Mouse (Mus musculus): ENCODE results near the gene Sstr5. TPM values are rescaled to one million over a fixed set of nuclear protein-coding genes. Genes with fewer than 3 reads are reported as not detected.

The Sstr5 gene
- polyA plus RNA-seq, 1 experiment from 2014 or later = 1.5 TPM

DNA sequence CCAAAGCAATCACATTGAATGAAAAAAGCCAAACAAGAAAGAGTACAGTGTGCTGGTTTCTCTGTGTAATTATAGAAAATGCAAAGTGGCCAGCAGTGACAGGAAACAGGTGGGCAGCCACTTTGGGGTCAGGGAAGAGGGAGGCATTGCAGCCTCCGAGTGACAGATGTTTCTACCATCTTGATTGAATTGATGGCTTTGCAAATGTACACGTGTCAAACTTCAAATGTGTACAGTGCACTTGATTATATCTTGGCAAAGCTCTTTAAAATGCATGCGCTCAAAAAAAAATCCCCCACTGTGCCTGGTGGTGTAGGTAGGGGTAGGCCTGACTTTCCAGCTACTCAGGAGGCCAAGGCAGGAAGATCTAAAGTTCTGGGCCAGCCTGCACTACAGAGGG, 54.2 kb downstream of the Sstr5 start:
- Histone ChIP-seq H3K27me3 (ENCODE audit: insufficient read depth, poor library complexity, severe bottlenecking) (peaks cover 5% of the 10 kb centered on the region; the same call in 1 of the 2 replicates), H3K4me3 (no peak overlapping the region), H3K36me3 (no peaks in the 10 kb centered on the region), H3K27ac (no peak overlapping the region), H3K9me3 (no peaks in the 10 kb centered on the region), H3K4me1 (peaks cover 30% of the 10 kb centered on the region)
- WGBS = 69% methylated on average over 3 of the region's 3 CpGs
- DNase-seq (ENCODE audit: low spot score) = no peak

DNA sequence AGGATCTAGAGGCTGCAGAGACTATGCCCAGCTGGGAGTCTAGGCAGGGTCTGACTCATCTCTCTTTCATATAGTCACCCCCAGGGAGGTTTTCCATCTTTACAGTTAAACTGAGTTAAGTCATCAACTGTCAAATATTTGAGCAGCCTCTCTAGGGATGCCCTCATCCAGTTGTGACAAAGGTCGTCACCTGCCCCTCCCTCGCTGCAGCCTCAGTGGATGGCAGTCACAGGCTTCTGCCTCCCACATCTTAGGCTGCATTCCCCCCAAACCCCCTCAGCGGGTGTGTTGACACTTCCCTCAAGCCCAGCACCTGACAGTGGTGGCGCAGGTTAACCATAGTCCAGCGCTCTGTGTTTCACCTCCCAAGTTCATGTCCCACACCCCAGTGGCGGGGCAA, 55.7 kb downstream of the Sstr5 start:
- Histone ChIP-seq H3K36me3 (no peaks in the 10 kb centered on the region), H3K4me3 (no peak overlapping the region), H3K9me3 (no peaks in the 10 kb centered on the region), H3K27me3 (ENCODE audit: insufficient read depth, poor library complexity, severe bottlenecking) (peaks cover 11% of the 10 kb centered on the region), H3K27ac (no peak overlapping the region), H3K4me1 (peaks cover 29% of the 10 kb centered on the region)
- 80% methylated on average over 6 of the region's 6 CpGs for WGBS
- no peak for DNase-seq (ENCODE audit: low spot score)

Other genes with a start within 250 kb of the Sstr5 start
- gene Baiap3, start 240.9 kb downstream of the Sstr5 start, polyA plus RNA-seq (2016; fragmentation: Nextera tagmentation; extraction: Ambion mirVana) = 0.54 and 1.3 TPM in 2 replicates
- 528 and 716 TPM in 2 replicates for gene Ube2i, start 222.7 kb downstream of the Sstr5 start, polyA plus RNA-seq (2016; fragmentation: Nextera tagmentation; extraction: Ambion mirVana)
- not detected in 2 replicates for gene Prss34, start 198.9 kb downstream of the Sstr5 start, polyA plus RNA-seq (2016; fragmentation: Nextera tagmentation; extraction: Ambion mirVana)
- gene Prss28, start 188.6 kb downstream of the Sstr5 start, polyA plus RNA-seq (2016; fragmentation: Nextera tagmentation; extraction: Ambion mirVana) = not detected in 2 replicates
- gene Prss29, start 178.6 kb downstream of the Sstr5 start, polyA plus RNA-seq (2016; fragmentation: Nextera tagmentation; extraction: Ambion mirVana) = not detected in 2 replicates
- gene Tpsab1, start 151.7 kb downstream of the Sstr5 start, polyA plus RNA-seq (2016; fragmentation: Nextera tagmentation; extraction: Ambion mirVana) = not detected in 2 replicates
- gene Tpsb2, start 131.0 kb downstream of the Sstr5 start, polyA plus RNA-seq (2016; fragmentation: Nextera tagmentation; extraction: Ambion mirVana) = not detected in 2 replicates
- gene Tpsg1, start 128.0 kb downstream of the Sstr5 start, polyA plus RNA-seq (2016; fragmentation: Nextera tagmentation; extraction: Ambion mirVana) = 0.54 TPM in 1 of 2 replicates, not detected in the other
- gene Cacna1h, start 63.5 kb downstream of the Sstr5 start, polyA plus RNA-seq (2016; fragmentation: Nextera tagmentation; extraction: Ambion mirVana) = 11.1 and 11.8 TPM in 2 replicates
- gene Tekt4, start 42.7 kb downstream of the Sstr5 start, polyA plus RNA-seq (2016; fragmentation: Nextera tagmentation; extraction: Ambion mirVana) = 0.55 and 0.84 TPM in 2 replicates
- 2.0 and 3.6 TPM in 2 replicates for gene Sox8, start 73.4 kb upstream of the Sstr5 start, polyA plus RNA-seq (2016; fragmentation: Nextera tagmentation; extraction: Ambion mirVana)
- gene Lmf1, start 81.8 kb upstream of the Sstr5 start, polyA plus RNA-seq (2016; fragmentation: Nextera tagmentation; extraction: Ambion mirVana) = 36.8 and 43.1 TPM in 2 replicates
- 2.2 and 4.6 TPM in 2 replicates for gene Gng13, start 219.9 kb upstream of the Sstr5 start, polyA plus RNA-seq (2016; fragmentation: Nextera tagmentation; extraction: Ambion mirVana)
- 34.5 and 46.4 TPM in 2 replicates for gene Chtf18, start 230.1 kb upstream of the Sstr5 start, polyA plus RNA-seq (2016; fragmentation: Nextera tagmentation; extraction: Ambion mirVana)
- 18.1 and 19.8 TPM in 2 replicates for gene Rpusd1, start 230.4 kb upstream of the Sstr5 start, polyA plus RNA-seq (2016; fragmentation: Nextera tagmentation; extraction: Ambion mirVana)
- gene Mslnl, start 238.8 kb upstream of the Sstr5 start, polyA plus RNA-seq (2016; fragmentation: Nextera tagmentation; extraction: Ambion mirVana) = not detected in 2 replicates